Mouse (Mus musculus) WW6 (cell line): Measurements from ENCODE around the gene Atp4b.

Experiments
- DNase-seq: peaks from one replicate; pipeline ENCODE4 v3.0.0-alpha.2; 2013; ENCODE audit warnings: low read depth, low spot score

Gene Atp4b

GRCm38 (mm10) chr8:13396725-13397124, at the start of gene Atp4b:
Gene Atp4b, minus strand, starts transcription at chr8:13396825.
- no peak for DNase-seq

DNA sequence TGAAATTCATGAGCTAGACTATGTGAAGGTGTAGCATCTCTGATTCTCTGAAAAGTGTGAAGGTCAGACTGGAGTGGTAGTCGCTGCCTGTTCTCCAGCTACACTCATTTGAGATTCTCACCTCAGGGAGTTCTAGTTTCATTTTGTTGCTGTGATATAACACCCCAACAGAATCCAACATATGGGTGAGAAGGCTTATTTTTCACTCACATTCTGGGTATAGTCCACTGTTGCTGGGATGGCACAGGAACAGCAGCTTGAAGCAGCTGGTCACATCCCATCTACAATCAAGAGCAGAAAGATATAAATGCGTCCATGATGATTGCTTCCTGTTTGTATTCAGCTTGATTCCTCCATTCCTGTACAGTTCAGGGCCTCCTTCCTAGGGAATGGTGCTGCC, 45.5 kb upstream of the Atp4b start:
- DNase-seq, result no peak

DNA sequence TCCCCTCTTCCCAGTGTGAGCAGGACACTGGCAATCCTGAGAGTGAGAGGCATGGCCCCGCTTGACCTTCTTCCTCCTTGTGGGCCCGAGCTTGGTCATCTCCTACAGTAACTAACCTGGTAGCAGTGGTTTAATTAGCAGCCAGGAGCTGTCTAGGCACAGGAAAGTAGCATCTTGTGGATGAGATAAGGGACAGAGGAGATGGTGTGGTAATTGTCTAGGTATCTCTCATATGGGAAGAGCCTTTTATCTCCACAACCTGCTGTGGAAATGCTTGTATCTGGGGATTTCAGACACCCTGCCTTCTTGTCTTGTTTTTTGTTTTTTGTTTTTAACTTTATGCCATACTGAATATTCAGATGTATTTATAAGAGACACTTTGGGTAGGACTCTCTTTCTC, 40.9 kb upstream of the Atp4b start:
- no peak for DNase-seq

- no peak for DNase-seq
Measured at GRCm38 (mm10) chr8:13436052-13436451, 39.4 kb upstream of the Atp4b start.

DNA sequence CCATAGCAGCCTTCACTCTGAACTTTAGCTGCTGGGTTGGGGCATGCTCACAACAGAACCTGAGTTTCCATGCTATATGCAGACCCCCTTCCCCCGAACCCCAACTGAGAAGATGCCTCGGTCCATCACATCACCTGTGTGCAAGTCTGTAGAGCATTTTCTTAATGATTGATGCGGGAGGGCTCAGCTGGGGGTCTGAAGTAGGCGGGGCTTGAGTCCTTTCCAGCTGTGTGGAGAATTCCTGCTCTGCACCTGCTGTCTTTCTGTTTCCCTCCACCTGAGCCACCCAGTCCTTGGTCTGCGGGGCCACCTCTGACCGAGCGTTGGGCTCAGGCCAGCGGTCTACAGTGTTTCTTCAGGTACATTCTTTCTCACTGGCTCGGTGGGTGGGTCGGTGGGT, 38.3 kb upstream of the Atp4b start, which contains the start of gene Tmem255b:
TSS of gene Tmem255b (plus strand) at position 301 of the 400 bp plus-strand sequence.
- no peak for DNase-seq

GRCm38 (mm10) chr8:13433130-13433529, 36.5 kb upstream of the Atp4b start:
- DNase-seq, result no peak

- DNase-seq, result no peak
Measured at GRCm38 (mm10) chr8:13430866-13431265, 34.2 kb upstream of the Atp4b start.

DNA sequence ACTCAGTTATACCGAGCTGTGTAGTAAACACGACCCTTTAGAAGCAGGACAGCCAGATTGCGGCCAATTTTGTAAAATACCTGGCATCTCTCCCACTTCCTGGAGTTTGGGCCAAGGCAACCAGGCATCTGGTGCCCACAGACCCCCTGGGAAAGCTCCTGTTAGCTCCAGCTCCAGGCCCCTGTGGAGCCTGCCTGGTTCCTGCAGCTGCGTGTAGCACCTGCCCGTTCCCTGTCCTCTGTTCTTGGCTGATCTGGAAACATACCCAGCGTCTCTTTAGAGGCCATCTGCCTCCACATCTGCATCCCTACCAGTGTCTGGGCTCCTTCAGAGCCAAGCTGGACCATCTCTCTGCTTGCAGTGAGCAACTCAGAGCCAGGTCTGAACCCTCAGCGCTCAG, 33.8 kb upstream of the Atp4b start:
- DNase-seq, result no peak

DNA sequence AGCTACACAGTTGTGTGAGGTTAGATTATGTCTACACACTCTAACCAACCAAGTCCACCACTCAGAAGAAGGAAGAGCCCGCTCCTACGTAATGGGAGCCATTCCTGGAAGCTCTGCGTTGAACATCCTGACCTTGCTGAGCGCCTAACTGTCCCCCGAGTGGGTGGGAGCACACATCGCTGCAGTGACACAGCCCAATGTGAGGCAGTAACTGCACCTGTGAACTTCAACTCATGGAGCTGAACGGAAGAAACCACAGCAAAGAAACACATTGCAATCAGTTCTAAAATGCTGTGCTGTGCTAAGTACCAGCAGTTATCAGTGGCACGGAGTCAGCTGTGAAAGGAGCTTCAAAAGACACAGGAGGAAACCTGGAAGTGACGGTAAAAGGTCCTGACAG, 31.5 kb upstream of the Atp4b start:
- DNase-seq, result no peak

DNA sequence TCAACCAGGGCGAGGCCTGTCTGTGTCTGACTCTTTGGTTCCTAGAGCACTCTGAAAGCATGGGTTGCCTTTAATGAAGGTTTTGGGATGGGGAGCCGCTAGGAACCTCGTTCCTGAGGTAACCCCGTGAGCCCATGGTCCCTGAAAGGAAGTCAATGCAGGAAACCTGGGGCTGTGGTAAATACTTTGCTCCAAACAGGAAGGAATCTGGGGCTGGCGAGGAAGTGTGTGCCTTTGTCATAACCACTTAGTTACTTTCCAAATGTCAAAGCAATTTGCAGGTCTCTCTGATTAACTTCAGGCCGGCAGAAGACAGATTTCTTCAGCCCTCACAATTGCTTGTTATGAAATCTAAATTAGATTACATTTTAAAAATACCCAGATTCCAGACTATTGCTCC, 30.7 kb upstream of the Atp4b start:
- DNase-seq, result no peak

DNA sequence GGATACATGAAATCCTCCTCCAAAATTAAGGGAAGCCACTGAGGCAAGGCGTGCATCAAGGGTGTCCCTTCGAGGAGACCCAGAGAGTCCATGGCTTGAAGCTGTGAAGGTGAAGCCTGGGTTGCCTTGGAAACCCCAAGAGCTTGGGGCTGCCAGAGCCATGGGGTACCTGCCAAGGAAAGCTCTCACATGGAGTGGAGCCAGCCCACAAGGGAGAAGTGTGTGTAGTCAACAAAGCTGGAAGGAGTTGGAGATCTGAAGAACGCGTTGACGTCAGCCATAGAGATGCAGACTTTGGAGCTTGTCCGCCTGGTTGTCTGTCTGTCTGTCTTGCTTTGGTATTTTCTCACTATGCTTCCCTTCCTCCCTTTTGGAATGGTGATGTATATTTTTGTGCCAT, 24.3 kb upstream of the Atp4b start:
- DNase-seq, result no peak

DNA sequence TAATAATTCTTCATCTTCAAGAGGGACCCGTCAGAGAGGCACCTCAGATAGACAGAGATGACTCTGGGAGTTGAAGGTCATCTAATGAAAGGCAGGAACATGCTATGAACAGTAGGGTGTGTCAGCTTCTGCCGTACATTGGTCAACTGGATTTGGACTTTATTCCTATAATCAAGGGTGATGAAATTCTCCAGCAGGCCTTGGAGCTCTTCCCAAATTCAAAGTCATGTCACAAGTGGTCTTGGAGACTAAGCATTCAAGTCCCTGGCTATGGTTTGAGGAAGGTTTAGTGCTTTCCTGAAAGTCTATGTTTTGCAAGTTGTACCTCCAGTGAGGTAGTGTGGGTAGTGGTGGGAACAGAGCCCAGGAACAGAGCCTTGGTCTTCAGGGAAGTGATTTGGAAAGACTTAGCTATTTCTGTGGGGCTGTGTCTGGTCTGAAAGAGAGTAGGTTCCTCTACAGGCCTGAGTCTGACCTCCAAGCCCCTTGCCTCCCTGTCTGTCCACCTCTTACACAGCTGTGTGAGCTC, 22.6 kb upstream of the Atp4b start:
- no peak for DNase-seq

GRCm38 (mm10) chr8:13415879-13416278, 19.3 kb upstream of the Atp4b start:
- no peak for DNase-seq

DNA sequence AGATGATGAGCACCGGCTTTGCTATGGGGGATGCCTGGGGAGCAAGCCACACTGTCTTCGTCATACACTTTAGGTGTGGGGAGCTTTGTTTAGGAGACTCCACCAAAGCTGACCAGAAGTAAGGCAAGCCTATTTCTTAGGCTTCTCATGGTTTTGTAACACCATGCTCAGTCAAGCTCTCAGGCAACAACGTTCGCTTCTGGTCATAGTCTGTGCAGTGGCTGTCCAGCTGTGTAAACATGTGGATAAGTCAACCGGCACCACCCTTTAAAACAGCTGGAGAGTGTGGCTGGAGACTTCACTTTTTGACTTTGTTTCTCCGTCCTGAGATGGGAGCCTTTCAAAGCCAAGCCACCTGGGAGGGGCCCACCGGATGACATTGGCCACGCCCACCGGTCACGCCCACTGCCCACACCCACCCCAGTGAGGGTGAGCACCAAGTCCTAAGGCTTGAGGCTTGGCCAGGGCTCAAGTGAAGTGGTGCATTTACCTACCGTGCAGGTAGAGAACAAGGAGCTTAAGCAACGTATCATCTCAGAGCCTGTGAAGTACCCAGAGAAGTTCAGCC, 17.3 kb upstream of the Atp4b start:
- no peak for DNase-seq

DNA sequence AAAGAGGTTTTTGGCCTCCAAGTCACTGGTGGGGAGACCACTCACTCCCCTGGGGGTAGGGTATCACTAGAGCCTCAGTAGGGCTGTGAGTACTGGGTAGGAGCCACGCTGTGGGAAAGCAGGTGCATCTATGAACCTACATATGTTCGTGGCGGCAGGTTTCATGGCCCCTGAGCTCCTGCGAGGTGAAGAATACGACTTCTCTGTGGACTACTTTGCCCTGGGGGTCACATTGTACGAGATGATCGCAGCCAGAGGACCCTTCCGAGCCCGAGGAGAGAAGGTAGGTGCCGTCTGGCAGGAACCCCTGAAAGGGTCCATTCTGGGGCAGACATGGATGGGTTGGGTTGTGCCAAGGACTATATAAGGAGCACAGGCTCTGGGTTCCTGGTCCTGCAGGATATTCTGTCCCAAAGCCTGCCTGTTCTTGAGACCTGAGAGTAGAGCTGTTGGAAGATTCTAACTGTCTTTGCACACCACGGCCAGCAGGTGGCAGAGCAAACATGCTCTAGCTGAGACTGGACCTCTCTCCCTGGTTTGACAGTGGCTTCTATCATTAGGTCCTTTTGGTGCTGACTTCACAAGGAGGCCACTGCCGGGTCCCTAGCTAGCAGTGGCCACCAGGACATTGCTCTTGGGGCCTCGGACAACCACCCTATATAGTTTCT, 16.4 kb upstream of the Atp4b start:
- DNase-seq, result peak; percentile 22

- peak; percentile 65 for DNase-seq
Measured at GRCm38 (mm10) chr8:13411597-13411996, 15.0 kb upstream of the Atp4b start.

DNA sequence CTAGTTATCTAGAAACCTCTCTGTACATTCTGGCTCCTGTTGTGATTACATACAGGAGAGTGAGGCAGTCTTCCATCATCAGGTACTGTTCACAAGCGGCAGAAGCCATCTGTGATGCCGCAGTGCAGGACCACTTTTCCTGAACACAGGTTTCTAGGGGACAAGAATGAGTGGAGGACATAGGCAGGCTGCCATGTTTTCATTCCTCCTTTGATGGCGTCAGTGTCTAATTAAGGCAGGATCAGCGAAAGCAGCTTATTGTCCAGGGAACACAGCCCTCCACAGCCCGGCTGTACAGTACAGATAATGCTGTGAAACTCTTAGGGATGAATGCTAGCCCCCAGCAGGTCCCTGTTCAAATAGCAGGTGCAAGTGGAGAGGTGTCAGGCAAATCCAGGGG, 9.4 kb upstream of the Atp4b start:
- no peak for DNase-seq

DNA sequence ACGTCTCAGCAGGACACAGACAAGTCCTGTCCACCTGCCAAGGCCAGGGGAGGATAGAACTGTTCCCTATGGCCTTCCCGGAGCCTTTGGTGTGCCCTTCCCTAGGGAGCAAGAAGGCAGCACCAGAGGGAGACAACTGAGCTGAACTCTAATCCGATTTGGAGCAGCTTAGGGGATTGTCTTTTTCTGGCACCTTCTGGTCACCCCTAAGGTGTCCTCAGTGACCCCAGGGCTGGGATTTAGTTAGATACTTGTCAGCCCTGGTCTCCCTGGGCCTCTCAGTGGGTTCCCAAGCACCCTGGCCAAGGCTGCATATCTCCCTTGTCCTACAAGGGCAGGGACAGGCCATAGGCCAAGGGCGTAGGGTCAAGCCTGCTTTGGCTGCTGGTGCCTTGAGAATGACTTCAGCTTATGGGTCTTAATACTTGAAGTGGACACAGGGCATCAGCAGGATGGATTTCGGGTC, 8.1 kb upstream of the Atp4b start, which contains the start of gene Grk1:
TSS of gene Grk1 (plus strand) at position 416 of the 466 bp plus-strand sequence.
- no peak for DNase-seq

DNA sequence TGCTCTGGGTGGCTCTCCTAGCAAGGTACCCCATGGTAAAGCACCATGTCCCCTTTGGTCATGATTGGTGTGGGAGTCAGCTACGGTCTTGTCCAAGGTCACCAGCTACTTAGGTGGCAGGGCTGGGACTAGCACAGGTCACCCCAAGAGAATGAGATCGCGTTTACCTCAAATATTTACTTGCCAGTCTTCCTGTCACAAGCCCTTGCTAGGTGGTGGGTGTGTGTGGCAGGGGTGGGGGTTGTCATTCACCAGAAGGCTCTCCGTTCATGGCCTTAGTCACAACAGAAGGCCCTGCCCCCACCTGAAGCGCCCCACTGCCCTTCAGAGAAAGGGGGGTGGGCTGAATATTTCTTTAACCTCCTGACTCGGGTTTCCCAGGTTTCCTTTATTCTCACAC, 6.9 kb upstream of the Atp4b start:
- DNase-seq, result no peak

- no peak for DNase-seq
Measured at GRCm38 (mm10) chr8:13393869-13394268, 2.8 kb downstream of the Atp4b start.

DNA sequence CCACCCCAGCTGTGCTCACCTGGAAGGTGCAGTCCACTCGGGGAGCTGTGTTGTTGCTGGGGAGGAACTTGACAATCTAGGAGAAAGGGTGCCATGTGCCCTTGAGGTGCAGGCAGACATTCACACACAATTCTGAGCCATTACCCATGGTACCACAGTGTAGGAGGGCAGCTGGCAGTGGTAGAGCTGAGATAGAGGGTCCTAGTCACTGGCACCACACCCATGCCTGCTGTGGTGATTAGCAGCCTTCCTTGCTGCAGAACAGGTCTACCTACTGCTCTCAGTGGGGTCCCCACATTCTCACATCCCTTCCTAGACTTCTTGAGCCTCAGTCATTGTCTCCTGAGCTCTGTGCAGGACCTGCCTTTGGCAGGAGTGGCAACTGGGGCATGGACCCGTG, 7.9 kb downstream of the Atp4b start:
- DNase-seq, result no peak

- no peak for DNase-seq
Measured at GRCm38 (mm10) chr8:13387728-13388127, 8.9 kb downstream of the Atp4b start.

DNA sequence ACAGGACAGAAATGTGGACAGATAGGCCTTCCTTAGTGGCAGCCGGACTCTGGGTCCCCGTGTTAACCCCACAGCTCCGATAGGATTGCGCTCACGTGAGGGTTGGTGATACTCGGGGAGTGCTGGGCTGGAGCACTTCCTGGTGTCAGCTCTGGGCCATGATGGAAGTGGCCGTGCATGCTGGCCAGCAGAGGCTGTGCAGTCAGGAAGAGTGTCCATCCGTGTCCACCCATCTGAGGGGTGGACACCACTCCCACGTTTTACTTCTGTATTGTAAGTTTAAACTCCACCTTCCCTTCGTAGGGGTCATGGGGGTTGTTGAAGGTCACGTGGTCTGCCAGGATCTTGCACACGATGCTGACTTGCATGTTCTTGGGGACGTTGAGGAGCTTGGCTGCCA, 10.3 kb downstream of the Atp4b start:
- DNase-seq, result no peak
